ENCODE assay signal across 9 mouse cellular contexts in genomic region chr1:147343276-147343953, GRCm38 (mm10).
DNase-seq lines count a peak whose midpoint lies in the region; ATAC-seq and TF ChIP-seq lines count a peak whose summit lies in the region.
"Had no signal": no experiment of that assay in that cellular context is flagged by ENCODE, and none has a peak within 500 bp of the region (broad histone marks: within the 10 kb centered on the region; RNA-seq: fewer than 3 reads in every experiment).

No protein-coding gene starts in this region.

- no peaks in the 10 kb centered on the region for H3K9me3 ChIP-seq in limb, embryonic 15.5 days
- H3K9me3 ChIP-seq in limb, embryonic 10.5 days (replicated peaks): no peaks in the 10 kb centered on the region
- H3K9me3 ChIP-seq in liver, postnatal 0 days (ENCODE audit: low read length): no peaks in the 10 kb centered on the region

- H3K36me3 ChIP-seq in limb, embryonic 15.5 days: no peaks in the 10 kb centered on the region
- H3K36me3 ChIP-seq in limb, embryonic 10.5 days: no peaks in the 10 kb centered on the region
- H3K36me3 ChIP-seq in liver, postnatal 0 days (replicated peaks; ENCODE audit: insufficient read depth, low read length): no peaks in the 10 kb centered on the region
- H3K36me3 ChIP-seq: G1E had no signal

- no peak overlapping the region for H3K4me2 ChIP-seq in limb, embryonic 15.5 days
- H3K4me2 ChIP-seq in liver, postnatal 0 days (ENCODE audit: low read depth, low read length): no peak overlapping the region

- no peak overlapping the region for H3K9ac ChIP-seq in limb, embryonic 15.5 days
- H3K9ac ChIP-seq in liver, postnatal 0 days (replicated peaks): no peak overlapping the region

- no peak for TF ChIP-seq CTCF in gastrocnemius, adult 2 months (IDR thresholded peaks at IDR 0.05)
- no peak for TF ChIP-seq CTCF in liver, postnatal 0 days (IDR thresholded peaks at IDR 0.05; ENCODE audit: low read depth)

- TF ChIP-seq EP300 in liver, postnatal 0 days (IDR thresholded peaks at IDR 0.05; ENCODE audit: low read depth): no peak

- WGBS in limb, embryonic 15.5 days: 90% methylated on average over 9 of the region's 9 CpGs
- 95% methylated on average over 9 of the region's 9 CpGs for WGBS in limb, embryonic 10.5 days
- WGBS in liver, postnatal 0 days (ENCODE audit: insufficient replicate concordance): 83% methylated on average over 9 of the region's 9 CpGs

- intact Hi-C loops in gastrocnemius, adult 2 months (cut with DNase I): no loop called here

- DNase-seq in limb, embryonic 10.5 days (ENCODE audit: low spot score): no peak
- DNase-seq in cerebellum, postnatal 10 days: peak; percentile 97
- DNase-seq in layer of hippocampus, adult 11-12 months (ENCODE audit: low spot score): peak; percentile 79
- peak; percentile 78 for DNase-seq in right cerebral cortex, adult 18-20 months
- no peak for DNase-seq in gastrocnemius, adult 2 months
- no peak for DNase-seq in adrenal gland, adult (ENCODE audit: inconsistent age in 2 of 2, low spot score in 1 of 2)
- DNase-seq in liver, postnatal 0 days: no peak

- no peak overlapping the region for H3K4me3 ChIP-seq in limb, embryonic 15.5 days
- no peak overlapping the region for H3K4me3 ChIP-seq in limb, embryonic 10.5 days
- H3K4me3 ChIP-seq in gastrocnemius, adult 2 months: no peak overlapping the region
- H3K4me3 ChIP-seq in liver, postnatal 0 days (ENCODE audit: low read depth, low read length): no peak overlapping the region

- ATAC-seq in limb, embryonic 15.5 days (ENCODE audit: insufficient number of reproducible peaks, low FRiP score, low TSS enrichment, low read depth): peak; percentile 35; the same call in 1 of the 2 replicates
- no peak for ATAC-seq in liver, postnatal 0 days

- no peak overlapping the region for H3K27ac ChIP-seq in limb, embryonic 15.5 days
- no peak overlapping the region for H3K27ac ChIP-seq in limb, embryonic 10.5 days
- H3K27ac ChIP-seq in gastrocnemius, adult 2 months: no peak overlapping the region
- H3K27ac ChIP-seq in liver, postnatal 0 days (ENCODE audit: low read depth): no peak overlapping the region

- no peaks in the 10 kb centered on the region for H3K4me1 ChIP-seq in limb, embryonic 15.5 days
- no peaks in the 10 kb centered on the region for H3K4me1 ChIP-seq in limb, embryonic 10.5 days
- H3K4me1 ChIP-seq in liver, postnatal 0 days (ENCODE audit: insufficient read depth): no peaks in the 10 kb centered on the region

- no peaks in the 10 kb centered on the region for H3K27me3 ChIP-seq in limb, embryonic 15.5 days
- no peaks in the 10 kb centered on the region for H3K27me3 ChIP-seq in limb, embryonic 10.5 days (ENCODE audit: low read depth, poor library complexity, severe bottlenecking)
- no peaks in the 10 kb centered on the region for H3K27me3 ChIP-seq in liver, postnatal 0 days (ENCODE audit: insufficient read depth, low read length)

Comparison
In these comparisons a context has a peak if more than half of its experiments do, and no peak if none do; other contexts are left out.
1. DNase-seq: peak in cerebellum, postnatal 10 days (2 of 2), layer of hippocampus, adult 11-12 months (single experiment) and right cerebral cortex, adult 18-20 months (single experiment); none in limb, embryonic 10.5 days (single experiment), gastrocnemius, adult 2 months (single experiment), adrenal gland, adult (0 of 2) and liver, postnatal 0 days (single experiment).